Mouse (Mus musculus): ENCODE measurements at regions not wholly inside any gene's neighbourhood (a gene's known extent, or its start where the extent isn't known, plus 50 kb on each side); places are given as distances from the start of the nearest gene placed in this dataset.

GRCm38 (mm10) chr14:46636364-46636763 lies 124.0 kb upstream of the Cdkn3 start:
- WGBS, result 80% methylated on average over 6 of the region's 6 CpGs
- Histone ChIP-seq H3K4me3 (replicated peaks; ENCODE audit: insufficient read depth, low read depth, low read length) (no peak overlapping the region), H3K27me3 (ENCODE audit: control insufficient read depth, insufficient read depth, low read length) (no peaks in the 10 kb centered on the region), H3K4me1 (ENCODE audit: control insufficient read depth, insufficient read depth, low read length) (no peaks in the 10 kb centered on the region), H3K27ac (ENCODE audit: insufficient read depth, low read length) (no peak overlapping the region)
- DNase-seq, result no peak
- no peak for TF ChIP-seq POLR2A (IDR thresholded peaks at IDR 0.05; ENCODE audit: borderline replicate concordance, insufficient read depth, low read length)
- no peak for TF ChIP-seq CTCF (IDR thresholded peaks at IDR 0.05; ENCODE audit: borderline replicate concordance, insufficient read depth, low read depth, low read length)

- Histone ChIP-seq H3K4me1 (ENCODE audit: control insufficient read depth, insufficient read depth, low read length) (no peaks in the 10 kb centered on the region), H3K4me3 (replicated peaks; ENCODE audit: insufficient read depth, low read depth, low read length) (no peak overlapping the region), H3K27ac (ENCODE audit: insufficient read depth, low read length) (no peak overlapping the region), H3K27me3 (ENCODE audit: control insufficient read depth, insufficient read depth, low read length) (no peaks in the 10 kb centered on the region)
- TF ChIP-seq POLR2A (IDR thresholded peaks at IDR 0.05; ENCODE audit: borderline replicate concordance, insufficient read depth, low read length) (no peak), CTCF (IDR thresholded peaks at IDR 0.05; ENCODE audit: borderline replicate concordance, insufficient read depth, low read depth, low read length) (no peak)
- DNase-seq, result no peak
- 68% methylated on average over 3 of the region's 3 CpGs for WGBS
Observed at GRCm38 (mm10) chr14:46635322-46635721, 125.0 kb upstream of the Cdkn3 start.

GRCm38 (mm10) chr14:46634656-46635244 lies 125.6 kb upstream of the Cdkn3 start:
- 65% methylated on average over 12 of the region's 12 CpGs for WGBS
- DNase-seq, result no peak
- H3K27me3 ChIP-seq (ENCODE audit: control insufficient read depth, insufficient read depth, low read length), result no peaks in the 10 kb centered on the region
- no peaks in the 10 kb centered on the region for H3K4me1 ChIP-seq (ENCODE audit: control insufficient read depth, insufficient read depth, low read length)
- TF ChIP-seq POLR2A (IDR thresholded peaks at IDR 0.05; ENCODE audit: borderline replicate concordance, insufficient read depth, low read length) (no peak), CTCF (IDR thresholded peaks at IDR 0.05; ENCODE audit: borderline replicate concordance, insufficient read depth, low read depth, low read length) (no peak)
- no peak overlapping the region for H3K4me3 ChIP-seq (replicated peaks; ENCODE audit: insufficient read depth, low read depth, low read length)
- H3K27ac ChIP-seq (ENCODE audit: insufficient read depth, low read length), result no peak overlapping the region

GRCm38 (mm10) chr14:46634251-46634650 lies 126.1 kb upstream of the Cdkn3 start:
- H3K4me1 ChIP-seq (ENCODE audit: control insufficient read depth, insufficient read depth, low read length), result no peaks in the 10 kb centered on the region
- TF ChIP-seq CTCF (IDR thresholded peaks at IDR 0.05; ENCODE audit: borderline replicate concordance, insufficient read depth, low read depth, low read length) (no peak), POLR2A (IDR thresholded peaks at IDR 0.05; ENCODE audit: borderline replicate concordance, insufficient read depth, low read length) (no peak)
- DNase-seq, result no peak
- WGBS, result 91% methylated on average over 10 of the region's 10 CpGs
- H3K27ac ChIP-seq (ENCODE audit: insufficient read depth, low read length), result no peak overlapping the region
- no peak overlapping the region for H3K4me3 ChIP-seq (replicated peaks; ENCODE audit: insufficient read depth, low read depth, low read length)
- H3K27me3 ChIP-seq (ENCODE audit: control insufficient read depth, insufficient read depth, low read length), result no peaks in the 10 kb centered on the region

GRCm38 (mm10) chr14:46627690-46628089 lies 132.7 kb upstream of the Cdkn3 start:
- TF ChIP-seq POLR2A (IDR thresholded peaks at IDR 0.05; ENCODE audit: borderline replicate concordance, insufficient read depth, low read length) (no peak), CTCF (IDR thresholded peaks at IDR 0.05; ENCODE audit: borderline replicate concordance, insufficient read depth, low read depth, low read length) (no peak)
- WGBS, result 94% methylated on average over 5 of the region's 5 CpGs
- Histone ChIP-seq H3K4me1 (ENCODE audit: control insufficient read depth, insufficient read depth, low read length) (no peaks in the 10 kb centered on the region), H3K27ac (ENCODE audit: insufficient read depth, low read length) (no peak overlapping the region), H3K4me3 (replicated peaks; ENCODE audit: insufficient read depth, low read depth, low read length) (no peak overlapping the region), H3K27me3 (ENCODE audit: control insufficient read depth, insufficient read depth, low read length) (no peaks in the 10 kb centered on the region)
- DNase-seq, result no peak

- H3K4me1 ChIP-seq (ENCODE audit: control insufficient read depth, insufficient read depth, low read length), result no peaks in the 10 kb centered on the region
- 79% methylated on average over 7 of the region's 7 CpGs for WGBS
- no peak overlapping the region for H3K4me3 ChIP-seq (replicated peaks; ENCODE audit: insufficient read depth, low read depth, low read length)
- TF ChIP-seq CTCF (IDR thresholded peaks at IDR 0.05; ENCODE audit: borderline replicate concordance, insufficient read depth, low read depth, low read length) (no peak), POLR2A (IDR thresholded peaks at IDR 0.05; ENCODE audit: borderline replicate concordance, insufficient read depth, low read length) (no peak)
- no peak overlapping the region for H3K27ac ChIP-seq (ENCODE audit: insufficient read depth, low read length)
- no peaks in the 10 kb centered on the region for H3K27me3 ChIP-seq (ENCODE audit: control insufficient read depth, insufficient read depth, low read length)
- DNase-seq, result no peak
Observed at GRCm38 (mm10) chr14:46625760-46626159, 134.6 kb upstream of the Cdkn3 start.

GRCm38 (mm10) chr14:46623645-46624044 lies 136.7 kb upstream of the Cdkn3 start:
- 89% methylated on average over 2 of the region's 2 CpGs for WGBS
- no peak overlapping the region for H3K4me3 ChIP-seq (replicated peaks; ENCODE audit: insufficient read depth, low read depth, low read length)
- TF ChIP-seq POLR2A (IDR thresholded peaks at IDR 0.05; ENCODE audit: borderline replicate concordance, insufficient read depth, low read length) (no peak), CTCF (IDR thresholded peaks at IDR 0.05; ENCODE audit: borderline replicate concordance, insufficient read depth, low read depth, low read length) (no peak)
- DNase-seq, result no peak
- H3K27ac ChIP-seq (ENCODE audit: insufficient read depth, low read length), result no peak overlapping the region
- no peaks in the 10 kb centered on the region for H3K27me3 ChIP-seq (ENCODE audit: control insufficient read depth, insufficient read depth, low read length)
- no peaks in the 10 kb centered on the region for H3K4me1 ChIP-seq (ENCODE audit: control insufficient read depth, insufficient read depth, low read length)

- TF ChIP-seq CTCF (IDR thresholded peaks at IDR 0.05; ENCODE audit: borderline replicate concordance, insufficient read depth, low read depth, low read length) (no peak), POLR2A (IDR thresholded peaks at IDR 0.05; ENCODE audit: borderline replicate concordance, insufficient read depth, low read length) (no peak)
- Histone ChIP-seq H3K4me1 (ENCODE audit: control insufficient read depth, insufficient read depth, low read length) (no peaks in the 10 kb centered on the region), H3K27ac (ENCODE audit: insufficient read depth, low read length) (no peak overlapping the region), H3K27me3 (ENCODE audit: control insufficient read depth, insufficient read depth, low read length) (no peaks in the 10 kb centered on the region), H3K4me3 (replicated peaks; ENCODE audit: insufficient read depth, low read depth, low read length) (no peak overlapping the region)
- no peak for DNase-seq
- WGBS, result 71% methylated on average over 9 of the region's 9 CpGs
Observed at GRCm38 (mm10) chr14:46616030-46616429, 144.3 kb upstream of the Cdkn3 start.
